Mouse (Mus musculus): ENCODE data around the gene Dhps. TPM values are rescaled to one million over a fixed set of nuclear protein-coding genes. Genes with fewer than 3 reads are reported as not detected.
"Not testable (repeated sequence)": the region's sequence is repeated elsewhere in the genome, so short reads cannot be mapped to it uniquely, and the experiment has no call there.

Gene Dhps
- total and polyA plus RNA-seq, 3 experiments, result 27.3 to 42.9 (median 33.9) TPM

DNA sequence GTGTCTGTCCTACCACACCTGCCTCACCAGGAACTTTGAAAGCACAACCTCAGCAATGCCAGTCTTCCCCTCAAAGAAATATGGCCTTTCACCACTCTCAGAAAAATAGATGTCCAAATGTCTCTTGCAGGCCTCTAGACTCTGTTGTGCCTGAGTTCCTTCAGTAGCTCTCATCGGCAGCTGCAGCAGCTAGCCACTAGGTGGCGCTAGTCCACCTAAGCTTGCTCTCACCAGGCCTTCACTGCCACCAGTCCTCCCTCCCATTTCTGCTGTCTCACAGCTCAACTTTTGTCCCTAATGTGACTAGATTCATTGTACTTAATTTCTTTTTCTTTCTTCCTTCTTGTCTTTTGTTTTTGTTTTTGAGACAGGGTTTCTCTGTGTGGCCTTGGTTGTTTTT, 5.4 kb downstream of the Dhps start:
- DNase-seq (ENCODE audit: low spot score) (peak; percentile 63), ATAC-seq (ENCODE audit: extremely low read depth, insufficient number of reproducible peaks, low FRiP score, poor library complexity, severe bottlenecking) (no peak)
- H3K4me1 ChIP-seq (ENCODE audit: insufficient read depth, low read depth, low read length), result peaks cover 75% of the 10 kb centered on the region
- no peaks in the 10 kb centered on the region for H3K27me3 ChIP-seq (ENCODE audit: insufficient read depth, low read length)
- no peak overlapping the region for H3K4me3 ChIP-seq (ENCODE audit: low read depth, low read length)
- H3K36me3 ChIP-seq (replicated peaks), result peaks cover 72% of the 10 kb centered on the region
- H3K9me3 ChIP-seq (replicated peaks), result no peaks in the 10 kb centered on the region
- TF ChIP-seq CTCF (IDR thresholded peaks at IDR 0.05; ENCODE audit: low read depth, low read length) (peak; percentile 85), POLR2AphosphoS5 (IDR thresholded peaks at IDR 0.05; ENCODE audit: insufficient replicate concordance, low read depth, low read length) (no peak)

DNA sequence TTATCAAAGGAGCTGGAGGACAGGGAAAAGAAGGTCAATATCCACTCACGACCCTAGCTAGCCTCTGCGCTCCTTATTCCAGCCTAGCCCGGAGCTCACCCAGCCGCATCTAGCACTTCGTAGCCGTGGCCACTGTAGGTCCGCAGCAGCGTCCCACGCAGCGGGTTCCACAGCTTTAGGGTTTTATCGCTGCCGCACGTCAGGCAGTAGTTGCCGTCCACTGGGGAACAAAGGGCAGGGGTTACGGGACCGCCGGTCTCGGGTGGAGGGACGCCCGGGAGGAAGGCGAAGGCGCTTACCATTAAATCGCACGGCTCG, 8.6 kb downstream of the Dhps start:
- no peak for DNase-seq (ENCODE audit: low spot score)

DNA sequence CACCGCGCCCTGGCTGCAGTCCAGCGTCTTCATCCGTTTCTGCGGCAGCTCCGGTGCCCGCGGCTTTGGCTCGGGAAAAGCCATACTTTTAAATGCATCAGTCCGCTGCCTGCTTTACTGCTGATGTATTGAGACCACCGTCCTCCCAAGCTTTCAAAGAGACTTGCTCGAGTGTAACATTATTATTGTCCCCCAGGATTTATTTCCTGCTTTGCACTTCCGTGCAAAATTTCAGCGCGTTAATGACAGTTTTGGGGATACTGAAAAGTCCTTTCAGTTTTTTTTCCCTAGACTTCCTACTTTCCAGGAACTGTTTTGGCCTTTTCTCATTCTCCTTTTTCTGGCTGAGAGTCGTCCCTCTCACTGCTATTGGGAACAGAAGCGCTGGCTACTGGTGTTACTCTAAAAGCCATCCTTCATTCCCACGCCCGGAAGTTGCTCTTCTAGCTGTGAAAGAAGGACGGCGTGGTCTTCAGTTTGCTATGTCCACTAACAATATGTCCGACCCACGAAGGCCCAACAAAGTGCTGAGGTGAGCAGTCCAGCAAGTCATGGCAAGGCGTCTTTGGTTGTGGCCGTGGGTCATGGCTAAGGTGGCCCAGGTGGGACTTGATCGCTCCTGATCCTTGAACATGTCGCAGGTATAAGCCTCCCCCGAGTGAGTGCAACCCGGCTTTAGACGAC, 9.1 kb downstream of the Dhps start, which contains the start of gene Wdr83os:
Gene Wdr83os, plus strand, starts transcription at position 209 of the 684 bp plus-strand sequence.
- H3K36me3 ChIP-seq (replicated peaks), result peaks cover 55% of the 10 kb centered on the region
- H3K9me3 ChIP-seq (replicated peaks), result no peaks in the 10 kb centered on the region
- ATAC-seq (ENCODE audit: extremely low read depth, insufficient number of reproducible peaks, low FRiP score, poor library complexity, severe bottlenecking), result no peak
- TF ChIP-seq TAL1 (conservative IDR thresholded peaks at IDR 0.05; ENCODE audit: low read depth, low read length), result no peak
- TF ChIP-seq GATA1 (IDR thresholded peaks at IDR 0.05; ENCODE audit: borderline replicate concordance, low read length), result no peak
- TF ChIP-seq GATA2 (IDR thresholded peaks at IDR 0.05; ENCODE audit: borderline replicate concordance, low read depth, low read length), result no peak
- no peak for TF ChIP-seq CTCF (IDR thresholded peaks at IDR 0.05; ENCODE audit: low read depth, low read length)
- TF ChIP-seq POLR2AphosphoS5 (IDR thresholded peaks at IDR 0.05; ENCODE audit: insufficient replicate concordance, low read depth, low read length), result no peak
- no peaks in the 10 kb centered on the region for H3K27me3 ChIP-seq (ENCODE audit: insufficient read depth, low read length)
- peak within 1 kb of the TSS; percentile 93 for H3K4me3 ChIP-seq (ENCODE audit: low read depth, low read length)
- H3K4me1 ChIP-seq (ENCODE audit: insufficient read depth, low read depth, low read length), result peaks cover 76% of the 10 kb centered on the region
- no peak for DNase-seq (ENCODE audit: low spot score)

More for the DNA sequence above, 8.6 kb downstream of the Dhps start:
- peaks cover 55% of the 10 kb centered on the region for H3K36me3 ChIP-seq (replicated peaks)
- TF ChIP-seq TAL1 (conservative IDR thresholded peaks at IDR 0.05; ENCODE audit: low read depth, low read length) (no peak), POLR2AphosphoS5 (IDR thresholded peaks at IDR 0.05; ENCODE audit: insufficient replicate concordance, low read depth, low read length) (no peak), CTCF (IDR thresholded peaks at IDR 0.05; ENCODE audit: low read depth, low read length) (no peak), GATA1 (IDR thresholded peaks at IDR 0.05; ENCODE audit: borderline replicate concordance, low read length) (no peak), GATA2 (IDR thresholded peaks at IDR 0.05; ENCODE audit: borderline replicate concordance, low read depth, low read length) (no peak)
- ATAC-seq (ENCODE audit: extremely low read depth, insufficient number of reproducible peaks, low FRiP score, poor library complexity, severe bottlenecking), result no peak
- H3K4me3 ChIP-seq (ENCODE audit: low read depth, low read length), result peak overlapping the region; percentile 93
- peaks cover 76% of the 10 kb centered on the region for H3K4me1 ChIP-seq (ENCODE audit: insufficient read depth, low read depth, low read length)
- H3K9me3 ChIP-seq (replicated peaks), result no peaks in the 10 kb centered on the region
- H3K27me3 ChIP-seq (ENCODE audit: insufficient read depth, low read length), result no peaks in the 10 kb centered on the region

DNA sequence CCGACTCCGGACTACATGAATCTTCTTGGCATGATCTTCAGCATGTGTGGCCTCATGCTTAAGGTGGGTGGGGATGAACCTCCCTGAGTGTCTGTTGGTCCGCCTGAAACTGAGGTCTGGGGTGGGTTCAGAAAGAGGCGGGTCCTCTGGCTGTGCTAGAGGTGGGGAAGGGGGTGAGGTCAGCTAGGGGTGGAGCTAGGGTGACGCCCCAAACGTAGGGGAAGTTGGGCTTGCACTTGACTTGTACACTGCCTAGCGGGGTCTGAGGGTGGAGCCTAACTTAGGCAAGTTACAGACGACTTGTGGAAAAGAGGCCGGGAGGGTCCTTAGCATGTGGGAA, 9.6 kb downstream of the Dhps start, which contains the start of gene Wdr83:
Gene Wdr83, minus strand, starts transcription at position 91 of the 340 bp plus-strand sequence.
- peak; percentile 88 for DNase-seq (ENCODE audit: low spot score)
- TF ChIP-seq CTCF (IDR thresholded peaks at IDR 0.05; ENCODE audit: low read depth, low read length) (no peak), GATA1 (IDR thresholded peaks at IDR 0.05; ENCODE audit: borderline replicate concordance, low read length) (no peak)
- no peaks in the 10 kb centered on the region for H3K27me3 ChIP-seq (ENCODE audit: insufficient read depth, low read length)
- peak within 1 kb of the TSS; percentile 93 for H3K4me3 ChIP-seq (ENCODE audit: low read depth, low read length)
- peak; percentile 76 for ATAC-seq (ENCODE audit: extremely low read depth, insufficient number of reproducible peaks, low FRiP score, poor library complexity, severe bottlenecking)
- H3K36me3 ChIP-seq (replicated peaks), result peaks cover 53% of the 10 kb centered on the region
- H3K4me1 ChIP-seq (ENCODE audit: insufficient read depth, low read depth, low read length), result peaks cover 73% of the 10 kb centered on the region
- H3K9me3 ChIP-seq (replicated peaks), result no peaks in the 10 kb centered on the region

DNA sequence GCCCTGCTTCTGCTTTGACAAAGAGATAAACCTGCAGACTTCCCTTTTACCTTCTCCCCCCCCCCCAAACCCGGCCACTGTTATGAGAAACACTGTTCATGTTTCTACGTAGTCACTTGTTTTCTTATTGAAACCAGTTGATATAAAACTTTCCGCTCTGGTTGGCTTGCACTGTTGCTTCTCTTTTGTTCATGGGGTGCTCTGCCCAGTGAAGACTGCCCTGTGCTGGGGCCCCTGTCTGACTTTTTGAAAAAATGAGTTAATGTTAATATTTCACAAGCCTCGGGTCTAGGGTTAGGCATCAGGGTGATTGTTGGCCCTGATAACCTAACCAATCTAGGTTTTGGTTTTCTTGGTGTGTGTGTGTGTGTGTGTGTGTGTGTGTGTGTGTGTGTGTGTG, 10.6 kb downstream of the Dhps start:
- Histone ChIP-seq H3K4me1 (ENCODE audit: insufficient read depth, low read depth, low read length) (peaks cover 70% of the 10 kb centered on the region), H3K36me3 (replicated peaks) (peaks cover 52% of the 10 kb centered on the region)
- not testable (repeated sequence) for DNase-seq (ENCODE audit: low spot score); ATAC-seq (ENCODE audit: extremely low read depth, insufficient number of reproducible peaks, low FRiP score, poor library complexity, severe bottlenecking); H3K9me3 ChIP-seq (replicated peaks); H3K27me3 ChIP-seq (ENCODE audit: insufficient read depth, low read length); H3K4me3 ChIP-seq (ENCODE audit: low read depth, low read length)

DNA sequence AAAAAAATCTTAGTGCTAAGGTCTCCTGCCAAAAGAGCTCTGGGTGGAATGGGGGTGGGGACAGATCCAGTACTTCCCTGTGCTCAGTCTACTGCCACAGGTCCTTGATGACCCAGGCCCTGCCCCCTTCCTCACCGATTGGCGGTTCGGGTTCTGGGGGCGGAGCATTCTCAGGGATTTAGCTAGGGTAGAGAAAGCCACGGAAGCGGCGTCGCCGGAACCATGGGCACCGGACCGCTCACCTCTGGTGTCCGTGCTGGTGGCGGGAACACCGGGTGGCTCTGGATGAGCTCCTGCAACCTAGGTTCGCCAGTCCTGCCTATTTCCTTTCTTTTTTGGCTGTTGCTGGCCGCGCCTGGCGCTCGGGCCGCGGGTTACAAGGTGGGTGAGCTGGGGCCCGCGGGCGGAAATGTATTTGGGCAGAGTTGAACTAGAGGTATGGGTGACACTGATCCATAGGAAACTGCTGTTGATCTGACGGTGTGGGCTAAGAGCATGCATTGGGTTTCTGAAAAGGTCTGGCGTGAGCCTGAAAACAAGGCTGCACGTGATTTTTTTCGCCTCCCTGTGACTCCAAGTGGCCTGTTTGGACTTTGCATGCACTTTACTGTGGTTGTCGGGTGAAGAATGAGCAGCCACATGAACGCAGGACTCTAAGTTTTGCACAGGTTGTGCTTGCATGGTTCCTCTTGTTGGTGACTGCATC, 11.7 kb downstream of the Dhps start, which contains the start of gene Man2b1:
Gene Man2b1, plus strand, starts transcription at position 163 of the 706 bp plus-strand sequence.
- DNase-seq (ENCODE audit: low spot score) (peak; percentile 85), ATAC-seq (ENCODE audit: extremely low read depth, insufficient number of reproducible peaks, low FRiP score, poor library complexity, severe bottlenecking) (peak; percentile 74)
- H3K27me3 ChIP-seq (ENCODE audit: insufficient read depth, low read length), result no peaks in the 10 kb centered on the region
- H3K36me3 ChIP-seq (replicated peaks), result peaks cover 53% of the 10 kb centered on the region
- H3K4me3 ChIP-seq (ENCODE audit: low read depth, low read length), result peak within 1 kb of the TSS; percentile 80
- H3K9me3 ChIP-seq (replicated peaks), result no peaks in the 10 kb centered on the region
- no peak for TF ChIP-seq GATA1 (IDR thresholded peaks at IDR 0.05; ENCODE audit: borderline replicate concordance, low read length)
- TF ChIP-seq CTCF (IDR thresholded peaks at IDR 0.05; ENCODE audit: low read depth, low read length), result no peak
- no peak for TF ChIP-seq TAL1 (conservative IDR thresholded peaks at IDR 0.05; ENCODE audit: low read depth, low read length)
- TF ChIP-seq GATA2 (IDR thresholded peaks at IDR 0.05; ENCODE audit: borderline replicate concordance, low read depth, low read length), result no peak
- TF ChIP-seq POLR2AphosphoS5 (IDR thresholded peaks at IDR 0.05; ENCODE audit: insufficient replicate concordance, low read depth, low read length), result no peak
- H3K4me1 ChIP-seq (ENCODE audit: insufficient read depth, low read depth, low read length), result peaks cover 68% of the 10 kb centered on the region
